Mouse (Mus musculus) kidney, postnatal 25 days (tissue): ENCODE measurements at regions not wholly inside any gene's neighbourhood (a gene's known extent, or its start where the extent isn't known, plus 50 kb on each side); places are given as distances from the start of the nearest gene placed in this dataset.
A peak's percentile ranks its signal among the peaks of the same experiment; 100 is the strongest.

Source experiments
- DNase-seq, 2 experiments: peaks; one replicate each; pipeline ENCODE4 v3.0.0; 2021; ENCODE audit warnings: mixed read lengths in 2 of 2

DNA sequence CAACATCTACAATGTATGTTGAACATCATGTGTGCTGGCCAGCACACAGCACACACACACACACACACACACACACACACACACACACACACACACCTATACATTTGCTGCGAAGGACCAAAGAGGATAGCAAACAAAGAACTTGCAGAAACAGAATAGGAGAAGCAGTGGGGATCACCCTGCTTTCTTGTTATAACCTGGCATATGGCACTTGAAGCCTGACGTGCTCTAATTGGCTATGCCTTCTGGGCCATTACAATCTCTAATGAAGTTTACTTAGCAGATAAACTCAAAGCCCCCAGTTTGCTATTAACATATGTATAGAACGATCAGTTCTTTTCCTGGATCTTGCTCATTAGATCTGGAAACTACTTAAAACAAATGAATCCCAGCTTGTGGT, 407.2 kb downstream of the Ipmk start:
- DNase-seq, result no peak

DNA sequence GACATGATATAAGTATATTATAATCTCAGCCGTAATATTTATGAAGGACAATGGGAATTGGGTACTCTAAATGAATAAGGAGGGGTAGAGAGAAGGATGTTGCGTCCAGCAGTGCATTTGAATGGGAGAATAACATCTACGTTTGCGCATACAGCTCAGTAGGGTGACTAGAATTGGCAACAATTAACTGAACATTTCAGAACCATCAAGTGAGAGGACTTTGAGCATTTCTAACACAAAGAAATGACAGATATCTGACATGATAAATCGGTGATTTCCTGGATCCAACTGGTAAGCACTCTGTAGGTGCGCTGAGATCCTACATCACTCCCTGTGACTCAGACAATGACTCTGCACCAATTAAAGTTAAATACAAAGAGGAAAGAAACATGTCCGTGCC, 431.3 kb downstream of the Ipmk start:
- no peak for DNase-seq

DNA sequence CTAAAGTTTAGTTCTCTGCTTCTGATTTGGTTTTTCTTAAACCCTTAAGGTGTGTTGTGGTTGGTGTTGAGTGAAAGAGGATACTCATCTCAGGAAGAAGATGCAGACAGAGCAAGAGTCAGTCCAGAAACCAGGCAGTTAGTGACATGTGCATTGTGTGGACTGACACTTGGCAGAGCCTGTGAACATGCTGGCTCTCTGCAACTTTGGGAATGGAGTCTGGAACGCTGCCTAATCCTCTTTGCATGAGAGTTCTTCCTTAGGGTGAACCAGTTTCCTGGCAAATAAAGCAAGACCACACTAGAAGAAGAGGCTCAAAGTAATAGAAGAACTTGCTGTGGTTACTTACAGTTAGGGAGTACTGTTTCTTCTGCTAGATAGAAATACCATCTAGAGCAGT, 441.7 kb downstream of the Ipmk start:
- DNase-seq, result no peak

GRCm38 (mm10) chr10:71789936-71790335, 442.4 kb downstream of the Ipmk start:
- no peak for DNase-seq

DNA sequence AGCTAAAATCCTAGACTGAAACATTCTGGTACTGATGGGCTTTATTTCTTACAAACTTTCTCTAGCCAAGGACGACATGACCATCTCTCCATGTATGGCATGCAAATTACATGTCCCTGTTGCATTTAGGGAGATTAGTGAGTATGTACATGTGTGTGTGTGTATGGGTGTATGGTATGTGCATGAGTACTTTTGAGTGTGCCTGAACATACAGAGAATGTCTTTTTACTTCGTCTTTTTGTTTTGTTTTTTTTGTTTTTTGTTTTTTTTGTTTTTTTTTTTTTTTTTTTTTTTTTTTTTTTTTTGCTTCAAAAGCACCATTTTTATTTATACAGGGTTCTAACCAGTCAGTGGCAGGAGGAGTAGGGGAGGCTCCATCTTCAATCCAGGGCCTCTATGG, 451.1 kb downstream of the Ipmk start:
- DNase-seq, result no peak

DNA sequence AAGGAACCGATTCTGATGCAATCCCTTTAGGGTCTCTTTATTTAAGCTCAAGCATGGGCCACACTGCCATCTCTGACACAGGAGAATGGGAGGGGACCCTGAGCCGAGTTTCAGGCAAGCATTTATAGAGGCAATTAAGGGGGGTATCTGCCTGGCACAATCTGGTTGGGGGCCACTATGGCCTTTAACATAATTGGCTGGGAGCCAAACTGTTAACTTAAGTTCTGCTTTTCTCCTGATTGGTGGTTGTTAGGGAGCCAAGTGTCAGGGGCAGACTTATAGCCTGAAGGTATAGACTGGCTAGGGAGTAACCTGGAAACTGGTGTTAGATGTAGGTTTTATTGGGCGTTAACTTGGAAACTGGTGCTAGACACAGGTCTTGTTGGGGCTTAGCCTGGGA, 454.9 kb downstream of the Ipmk start:
- no peak for DNase-seq

DNA sequence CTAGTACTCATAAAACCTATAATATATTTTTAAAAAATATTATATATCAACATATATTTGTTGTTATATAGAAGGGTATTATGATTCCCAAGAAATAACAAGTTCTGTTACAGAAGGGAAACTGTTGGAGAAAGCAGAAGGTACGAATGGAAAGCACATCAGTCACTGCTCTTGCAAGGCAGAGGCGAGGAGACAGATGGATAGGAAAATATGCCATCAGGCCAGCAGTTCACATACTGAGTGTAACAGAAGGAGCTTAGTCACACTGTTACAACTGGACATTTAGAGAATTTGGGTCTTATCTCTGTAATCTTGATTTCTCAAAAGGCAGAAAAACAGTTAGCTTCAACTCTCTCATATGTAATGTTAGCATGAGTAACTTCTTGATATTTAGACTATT, 485.1 kb downstream of the Ipmk start:
- DNase-seq, result no peak

- DNase-seq, result no peak
These were observed 487.5 kb downstream of the Ipmk start for GRCm38 (mm10) chr10:71835018-71835417.

GRCm38 (mm10) chr10:71857089-71857488, 509.5 kb downstream of the Ipmk start:
- no peak for DNase-seq

DNA sequence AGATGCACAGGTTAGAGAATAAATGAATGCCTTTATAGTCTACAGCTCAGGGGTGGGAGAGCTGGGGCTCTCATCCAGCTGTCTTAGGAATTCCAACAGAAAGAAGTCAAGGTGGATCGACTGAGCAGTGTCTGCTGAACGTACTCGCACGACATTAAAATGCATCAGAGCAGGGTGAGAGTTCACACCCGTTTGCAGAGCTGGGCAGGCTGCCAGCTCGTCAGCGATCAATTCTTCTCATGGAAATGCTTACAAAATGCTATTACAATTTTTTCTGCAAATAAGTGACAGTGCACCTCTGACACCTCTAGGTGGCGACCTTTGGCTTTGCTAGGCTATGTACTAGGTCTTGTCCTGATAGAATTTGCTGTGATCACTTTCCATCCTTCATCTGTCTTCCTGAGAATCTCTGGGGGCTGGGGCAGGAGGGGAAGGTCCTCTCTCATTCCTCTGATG, 510.0 kb downstream of the Ipmk start:
- DNase-seq, result peak; percentile 20 to 33

- no peak for DNase-seq
These were observed 546.2 kb downstream of the Ipmk start for GRCm38 (mm10) chr10:71893726-71894125.

- DNase-seq, result no peak
These were observed 557.5 kb downstream of the Ipmk start for GRCm38 (mm10) chr10:71905029-71905428.
